Mouse (Mus musculus): ENCODE measurements around the gene Popdc3. TPM values are rescaled to one million over a fixed set of nuclear protein-coding genes. Genes with fewer than 3 reads are reported as not detected.

Popdc3 gene
- polyA plus RNA-seq, 1 experiment from 2014 or later: 2.8 TPM

DNA sequence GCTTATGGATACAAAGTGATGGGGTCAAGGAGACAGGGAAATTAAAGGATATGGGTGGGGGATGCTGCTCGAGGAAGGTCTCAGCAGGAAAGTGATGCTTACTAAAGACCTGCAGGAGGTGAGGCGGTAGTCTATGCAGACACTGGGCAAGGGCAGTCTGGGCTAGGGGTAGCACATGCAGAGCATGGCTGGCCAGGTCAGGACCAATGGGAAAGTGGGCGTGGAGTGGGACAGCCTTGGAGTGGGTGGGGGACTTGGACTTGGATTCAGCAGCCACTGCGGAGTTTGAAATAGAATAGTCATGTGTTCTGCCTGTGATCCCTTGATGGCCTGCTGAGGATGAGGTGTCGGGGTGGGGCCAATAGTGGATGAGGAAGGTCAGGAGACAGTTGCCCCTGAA, 141.0 kb downstream of the Popdc3 start:
- Histone ChIP-seq H3K9ac (ENCODE audit: low read depth, low read length) (no peak overlapping the region), H3K4me3 (ENCODE audit: low read length) (no peak overlapping the region), H3K27me3 (replicated peaks; ENCODE audit: control insufficient read depth, insufficient read depth, low read length) (no peaks in the 10 kb centered on the region), H3K9me3 (ENCODE audit: control insufficient read depth, low read length) (no peaks in the 10 kb centered on the region), H3K27ac (ENCODE audit: low read depth, low read length) (no peak overlapping the region), H3K4me2 (ENCODE audit: low read length) (no peak overlapping the region), H3K36me3 (ENCODE audit: control insufficient read depth, insufficient read depth, low read length) (no peaks in the 10 kb centered on the region), H3K4me1 (ENCODE audit: control insufficient read depth, insufficient read depth, low read depth, low read length) (no peaks in the 10 kb centered on the region)
- ATAC-seq: no peak
- WGBS: 84% methylated on average over 5 of the region's 5 CpGs

DNA sequence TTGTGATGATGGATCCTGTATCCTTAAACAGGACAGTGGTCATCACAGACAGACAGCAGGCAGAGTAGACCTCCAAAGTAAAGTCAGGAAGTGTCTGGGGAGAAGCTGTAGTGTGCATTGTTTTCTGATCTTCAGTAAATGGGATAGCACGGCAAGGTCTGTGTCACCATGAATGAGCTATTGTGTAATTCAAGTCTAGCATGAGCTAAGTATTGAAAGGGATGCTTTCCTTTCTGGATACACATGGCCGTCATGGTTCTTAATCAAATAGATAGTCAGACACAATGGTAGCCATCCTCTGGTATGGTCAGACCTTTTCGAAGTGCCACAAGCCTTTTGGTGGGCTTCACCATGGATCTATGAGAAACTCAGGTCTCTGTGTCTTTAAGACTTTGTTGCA, 142.4 kb downstream of the Popdc3 start:
- 35% methylated on average over 3 of the region's 3 CpGs for WGBS
- Histone ChIP-seq H3K9ac (ENCODE audit: low read depth, low read length) (no peak overlapping the region), H3K9me3 (ENCODE audit: control insufficient read depth, low read length) (no peaks in the 10 kb centered on the region), H3K27me3 (replicated peaks; ENCODE audit: control insufficient read depth, insufficient read depth, low read length) (no peaks in the 10 kb centered on the region), H3K4me3 (ENCODE audit: low read length) (no peak overlapping the region), H3K27ac (ENCODE audit: low read depth, low read length) (no peak overlapping the region), H3K4me2 (ENCODE audit: low read length) (no peak overlapping the region), H3K36me3 (ENCODE audit: control insufficient read depth, insufficient read depth, low read length) (no peaks in the 10 kb centered on the region), H3K4me1 (ENCODE audit: control insufficient read depth, insufficient read depth, low read depth, low read length) (no peaks in the 10 kb centered on the region)
- ATAC-seq: no peak

DNA sequence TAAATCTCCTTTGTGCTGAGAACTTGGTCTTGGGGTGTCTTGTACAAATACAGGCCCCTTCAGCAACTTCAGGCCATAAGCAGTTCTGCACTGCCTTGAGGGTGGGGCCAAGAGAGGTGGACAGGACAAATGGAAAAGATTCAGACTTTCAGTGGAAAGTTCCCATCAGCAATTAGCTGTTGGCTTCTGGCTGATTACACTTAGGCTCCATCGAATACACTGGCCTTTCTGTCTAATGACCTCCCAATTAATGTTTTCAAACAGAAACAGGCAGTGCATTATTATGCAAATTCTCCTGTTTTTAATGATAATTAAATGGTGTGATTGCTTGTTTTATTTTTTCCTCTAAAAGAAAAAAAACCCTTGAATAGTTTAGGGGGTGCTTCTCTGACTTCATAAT, 146.3 kb downstream of the Popdc3 start:
- H3K27me3 ChIP-seq (replicated peaks; ENCODE audit: control insufficient read depth, insufficient read depth, low read length): no peaks in the 10 kb centered on the region
- no peaks in the 10 kb centered on the region for H3K4me1 ChIP-seq (ENCODE audit: control insufficient read depth, insufficient read depth, low read depth, low read length)
- H3K9ac ChIP-seq (ENCODE audit: low read depth, low read length): no peak overlapping the region
- H3K4me3 ChIP-seq (ENCODE audit: low read length): no peak overlapping the region
- H3K27ac ChIP-seq (ENCODE audit: low read depth, low read length): no peak overlapping the region
- no peaks in the 10 kb centered on the region for H3K9me3 ChIP-seq (ENCODE audit: control insufficient read depth, low read length)
- no peaks in the 10 kb centered on the region for H3K36me3 ChIP-seq (ENCODE audit: control insufficient read depth, insufficient read depth, low read length)
- 24% methylated on average over 1 of the region's 1 CpGs for WGBS
- H3K4me2 ChIP-seq (ENCODE audit: low read length): no peak overlapping the region
- no peak for ATAC-seq

DNA sequence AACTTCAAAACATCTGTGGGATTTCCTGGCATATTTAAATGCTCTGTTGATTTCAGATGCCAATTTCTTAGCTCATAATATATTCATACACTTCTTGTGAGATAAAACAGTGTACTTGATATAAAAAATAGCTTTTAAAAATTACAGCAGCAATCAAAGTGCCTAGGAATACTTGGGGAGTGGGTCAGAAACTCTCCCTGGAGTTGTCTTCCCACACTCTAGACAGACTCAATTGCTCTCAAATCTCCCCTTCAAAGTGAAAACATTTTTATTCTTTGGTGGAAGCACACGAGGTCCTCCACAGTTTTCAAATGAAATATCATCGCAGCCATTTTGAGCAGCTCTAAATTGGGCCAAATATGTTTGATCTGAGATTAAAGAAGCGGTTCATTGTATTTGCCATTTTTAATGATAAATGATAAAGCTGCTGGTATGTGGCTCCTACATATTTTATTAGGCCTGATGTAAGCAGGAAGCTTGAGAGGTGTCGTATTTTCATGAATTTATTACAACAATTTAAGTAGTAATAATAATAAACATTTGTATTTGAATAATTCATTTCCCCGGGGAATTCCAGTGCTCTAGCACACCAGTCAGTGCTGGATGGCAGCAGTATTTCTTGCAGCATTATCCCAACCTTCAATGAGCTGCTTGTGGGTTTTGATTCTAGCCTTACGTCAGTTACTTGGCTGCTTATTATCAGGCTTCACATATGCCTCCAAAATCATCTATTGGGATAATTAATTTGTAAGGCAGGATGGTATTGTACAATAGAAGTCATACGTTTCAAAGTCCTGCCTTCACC, 150.5 kb downstream of the Popdc3 start:
- no peak for ATAC-seq
- 64% methylated on average over 7 of the region's 7 CpGs for WGBS

DNA sequence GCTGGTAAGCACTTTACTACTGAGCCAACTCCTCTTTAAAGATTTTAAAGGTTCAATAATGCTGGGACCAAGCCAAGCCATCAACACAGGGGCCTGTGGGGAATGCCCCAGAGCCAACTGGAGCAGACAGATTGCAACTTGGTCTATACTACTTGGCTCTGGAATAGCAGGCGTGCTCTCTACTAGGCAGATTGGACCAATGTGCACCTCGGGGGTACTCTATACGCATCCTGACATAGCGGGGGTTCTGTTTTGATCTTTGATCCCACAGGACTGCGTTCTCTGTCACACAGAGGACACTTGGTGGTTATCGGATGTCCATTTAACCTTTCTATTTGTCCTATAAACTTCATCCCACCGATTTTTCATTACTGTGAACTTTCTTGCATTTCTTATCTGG, 157.0 kb downstream of the Popdc3 start:
- Histone ChIP-seq H3K27me3 (replicated peaks; ENCODE audit: control insufficient read depth, insufficient read depth, low read length) (peaks cover 6% of the 10 kb centered on the region), H3K27ac (ENCODE audit: low read depth, low read length) (no peak overlapping the region), H3K9ac (ENCODE audit: low read depth, low read length) (no peak overlapping the region), H3K4me2 (ENCODE audit: low read length) (peak overlapping the region; percentile 94), H3K4me3 (ENCODE audit: low read length) (peak overlapping the region; percentile 77), H3K36me3 (ENCODE audit: control insufficient read depth, insufficient read depth, low read length) (no peaks in the 10 kb centered on the region), H3K4me1 (ENCODE audit: control insufficient read depth, insufficient read depth, low read depth, low read length) (peaks cover 5% of the 10 kb centered on the region; the same call in 1 of the 2 replicates), H3K9me3 (ENCODE audit: control insufficient read depth, low read length) (no peaks in the 10 kb centered on the region)
- ATAC-seq: peak; percentile 35; the same call in 1 of the 2 replicates
- WGBS: 27% methylated on average over 7 of the region's 7 CpGs

More for the DNA sequence above, 150.5 kb downstream of the Popdc3 start:
- Histone ChIP-seq H3K4me3 (ENCODE audit: low read length) (no peak overlapping the region), H3K27me3 (replicated peaks; ENCODE audit: control insufficient read depth, insufficient read depth, low read length) (no peaks in the 10 kb centered on the region; the same call in 1 of the 2 replicates), H3K36me3 (ENCODE audit: control insufficient read depth, insufficient read depth, low read length) (no peaks in the 10 kb centered on the region), H3K4me2 (ENCODE audit: low read length) (no peak overlapping the region), H3K9ac (ENCODE audit: low read depth, low read length) (no peak overlapping the region), H3K27ac (ENCODE audit: low read depth, low read length) (no peak overlapping the region), H3K4me1 (ENCODE audit: control insufficient read depth, insufficient read depth, low read depth, low read length) (no peaks in the 10 kb centered on the region), H3K9me3 (ENCODE audit: control insufficient read depth, low read length) (no peaks in the 10 kb centered on the region)

DNA sequence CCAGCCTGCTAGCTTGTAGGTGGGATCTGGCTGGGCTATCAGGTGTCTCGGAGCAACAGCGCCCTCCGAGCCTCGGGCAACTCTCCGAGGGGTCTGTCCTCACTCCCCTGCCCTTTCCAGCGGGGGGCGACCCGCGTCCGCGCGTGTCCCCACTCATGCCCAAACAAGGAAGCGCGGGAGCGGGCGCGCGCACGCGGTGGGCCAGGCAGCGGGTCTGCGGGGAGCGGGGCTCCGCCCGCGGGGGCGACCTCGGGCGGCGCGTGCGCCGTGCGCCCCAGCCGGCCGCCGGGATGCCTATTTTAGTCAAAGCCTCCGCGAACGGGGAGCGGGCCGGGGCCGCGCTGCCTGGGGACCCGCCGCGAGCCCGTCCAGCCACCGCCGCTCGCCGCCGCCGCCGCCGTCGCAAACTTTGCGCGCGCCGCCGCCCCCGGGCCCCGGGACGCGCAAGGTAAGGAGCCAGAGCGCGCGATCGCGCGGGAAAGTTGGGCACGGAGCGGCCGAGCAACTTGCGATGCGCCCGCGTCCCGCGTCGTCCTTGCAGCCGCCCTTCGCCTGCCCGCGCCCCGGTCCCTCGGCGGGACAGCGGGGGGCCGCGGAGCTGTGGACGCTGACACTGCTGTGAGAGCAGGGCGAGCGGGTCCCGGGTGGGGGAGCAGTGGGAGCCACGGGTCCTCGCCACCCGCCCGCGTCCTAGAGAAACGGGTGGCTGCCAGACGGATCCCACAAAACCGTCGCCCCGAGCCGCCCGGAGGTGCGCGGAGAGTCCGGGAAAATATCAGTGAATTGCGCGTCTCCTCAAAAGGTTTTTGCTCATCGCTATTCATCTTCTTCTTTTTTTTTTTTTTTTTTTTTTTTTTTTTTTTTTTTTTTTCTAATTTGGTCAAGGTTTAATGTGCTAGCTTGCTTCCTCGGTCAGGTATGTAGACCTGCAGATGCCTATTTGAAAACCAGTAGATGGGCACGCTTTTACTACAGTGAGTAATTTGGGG, 157.8 kb downstream of the Popdc3 start, which contains the start of gene Bves:
Gene Bves (plus strand): TSS at position 339 of the 989 bp plus-strand sequence.
- H3K4me1 ChIP-seq (ENCODE audit: control insufficient read depth, insufficient read depth, low read depth, low read length): peaks cover 5% of the 10 kb centered on the region; the same call in 1 of the 2 replicates
- H3K4me2 ChIP-seq (ENCODE audit: low read length): peak within 1 kb of the TSS; percentile 94
- ATAC-seq: peak; percentile 87
- peak within 1 kb of the TSS; percentile 77 for H3K4me3 ChIP-seq (ENCODE audit: low read length)
- H3K27me3 ChIP-seq (replicated peaks; ENCODE audit: control insufficient read depth, insufficient read depth, low read length): peaks cover 6% of the 10 kb centered on the region
- no peak within 1 kb of the TSS for H3K27ac ChIP-seq (ENCODE audit: low read depth, low read length)
- peak within 1 kb of the TSS; percentile 72 for H3K9ac ChIP-seq (ENCODE audit: low read depth, low read length)
- no peaks in the 10 kb centered on the region for H3K9me3 ChIP-seq (ENCODE audit: control insufficient read depth, low read length)
- WGBS: 1% methylated on average over 92 of the region's 116 CpGs
- no peaks in the 10 kb centered on the region for H3K36me3 ChIP-seq (ENCODE audit: control insufficient read depth, insufficient read depth, low read length)

GRCm38 (mm10) chr10:45339106-45339505, 161.2 kb downstream of the Popdc3 start:
- H3K27me3 ChIP-seq (replicated peaks; ENCODE audit: control insufficient read depth, insufficient read depth, low read length): peaks cover 4% of the 10 kb centered on the region
- no peak overlapping the region for H3K4me3 ChIP-seq (ENCODE audit: low read length)
- no peaks in the 10 kb centered on the region for H3K9me3 ChIP-seq (ENCODE audit: control insufficient read depth, low read length)
- no peak for ATAC-seq
- H3K4me2 ChIP-seq (ENCODE audit: low read length): no peak overlapping the region
- 74% methylated on average over 7 of the region's 7 CpGs for WGBS
- no peak overlapping the region for H3K9ac ChIP-seq (ENCODE audit: low read depth, low read length)
- no peak overlapping the region for H3K27ac ChIP-seq (ENCODE audit: low read depth, low read length)
- peaks cover 5% of the 10 kb centered on the region; the same call in 1 of the 2 replicates for H3K4me1 ChIP-seq (ENCODE audit: control insufficient read depth, insufficient read depth, low read depth, low read length)
- H3K36me3 ChIP-seq (ENCODE audit: control insufficient read depth, insufficient read depth, low read length): no peaks in the 10 kb centered on the region

DNA sequence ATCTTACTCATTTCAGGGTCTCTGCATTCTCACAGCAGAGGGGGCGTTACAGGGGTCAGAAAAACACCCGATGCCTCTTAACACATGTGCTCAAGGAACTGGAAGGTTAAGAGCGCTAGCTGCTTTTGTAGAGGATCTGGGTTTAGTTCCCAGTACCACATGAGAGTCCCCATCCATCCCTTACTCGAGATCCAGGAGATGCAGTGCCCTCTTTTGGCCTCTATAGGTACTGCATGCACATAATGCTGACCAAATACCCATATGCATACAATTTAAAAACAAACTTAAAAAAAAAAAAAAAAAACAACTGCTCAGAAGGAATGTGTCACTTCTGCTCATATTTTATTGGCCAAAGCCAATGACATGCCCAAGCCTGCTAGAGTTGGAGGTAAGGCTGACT, 166.5 kb downstream of the Popdc3 start:
- Histone ChIP-seq H3K27ac (ENCODE audit: low read depth, low read length) (no peak overlapping the region), H3K27me3 (replicated peaks; ENCODE audit: control insufficient read depth, insufficient read depth, low read length) (no peaks in the 10 kb centered on the region), H3K36me3 (ENCODE audit: control insufficient read depth, insufficient read depth, low read length) (no peaks in the 10 kb centered on the region), H3K4me3 (ENCODE audit: low read length) (no peak overlapping the region), H3K4me2 (ENCODE audit: low read length) (no peak overlapping the region), H3K4me1 (ENCODE audit: control insufficient read depth, insufficient read depth, low read depth, low read length) (no peaks in the 10 kb centered on the region), H3K9me3 (ENCODE audit: control insufficient read depth, low read length) (no peaks in the 10 kb centered on the region), H3K9ac (ENCODE audit: low read depth, low read length) (no peak overlapping the region)
- ATAC-seq: no peak
- 83% methylated on average over 4 of the region's 4 CpGs for WGBS

DNA sequence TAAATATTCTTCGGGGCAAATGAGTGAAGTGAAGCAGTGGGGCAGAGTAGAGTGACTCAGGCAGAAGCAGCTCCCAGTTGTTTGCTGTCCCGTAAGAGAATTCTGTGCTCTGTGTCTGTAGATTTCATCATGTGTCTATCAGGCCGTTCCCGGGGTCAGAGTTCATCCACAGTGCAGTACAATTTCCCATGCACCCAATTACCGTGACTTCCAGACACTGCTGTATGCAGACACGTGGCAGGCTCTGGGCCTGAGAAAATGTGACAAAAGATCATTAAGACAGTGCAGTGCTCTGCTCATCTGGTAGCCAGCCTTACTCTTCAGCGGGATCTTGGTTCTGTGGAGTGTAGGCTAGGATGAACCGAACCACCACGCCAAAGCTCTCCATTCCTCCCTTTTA, 167.3 kb downstream of the Popdc3 start:
- no peak overlapping the region for H3K4me3 ChIP-seq (ENCODE audit: low read length)

More for the DNA sequence above, 167.3 kb downstream of the Popdc3 start:
- Histone ChIP-seq H3K27ac (ENCODE audit: low read depth, low read length) (no peak overlapping the region), H3K4me1 (ENCODE audit: control insufficient read depth, insufficient read depth, low read depth, low read length) (no peaks in the 10 kb centered on the region), H3K4me2 (ENCODE audit: low read length) (no peak overlapping the region), H3K36me3 (ENCODE audit: control insufficient read depth, insufficient read depth, low read length) (no peaks in the 10 kb centered on the region), H3K27me3 (replicated peaks; ENCODE audit: control insufficient read depth, insufficient read depth, low read length) (no peaks in the 10 kb centered on the region), H3K9ac (ENCODE audit: low read depth, low read length) (no peak overlapping the region), H3K9me3 (ENCODE audit: control insufficient read depth, low read length) (no peaks in the 10 kb centered on the region)
- WGBS: 77% methylated on average over 9 of the region's 9 CpGs
- no peak for ATAC-seq

All from hindbrain, embryonic 16.5 days (tissue).